ENCODE assay signal across 13 mouse cellular contexts in the genomic region with DNA sequence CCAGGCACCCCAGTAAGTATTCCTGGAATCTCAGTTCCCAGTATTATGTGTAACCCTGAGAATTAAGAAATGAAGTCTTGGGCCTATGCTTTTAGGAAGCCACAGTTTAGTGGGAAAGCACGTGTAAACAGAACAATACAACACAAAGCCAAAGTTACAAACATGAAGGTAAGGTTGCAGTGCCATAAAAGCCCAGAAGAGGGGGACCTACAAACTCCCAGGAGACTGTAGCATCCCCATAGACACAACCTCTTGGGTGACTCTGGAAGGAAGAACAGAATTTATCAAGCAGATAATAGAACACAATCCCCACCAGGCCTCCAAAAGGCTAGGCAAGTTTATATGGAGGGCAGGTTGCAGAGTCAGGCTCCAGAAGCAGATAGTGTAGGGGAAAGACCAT. TPM values are rescaled to one million over a fixed set of nuclear protein-coding genes. Genes with fewer than 3 reads are reported as not detected.
DNase-seq lines count a peak whose midpoint lies in the region; ATAC-seq and TF ChIP-seq lines count a peak whose summit lies in the region.
"Had no signal": no experiment of that assay in that cellular context is flagged by ENCODE, and none has a peak within 500 bp of the region (broad histone marks: within the 10 kb centered on the region; RNA-seq: fewer than 3 reads in every experiment).

No protein-coding gene starts in this region.

- peak; percentile 22 for DNase-seq in hindbrain, postnatal 0 days (ENCODE audit: low spot score)
- no peak for DNase-seq in hindbrain, embryonic 10.5 days (ENCODE audit: low spot score)
- peak; percentile 9 for DNase-seq in lung, postnatal 14 days
- DNase-seq in lung, adult 18-20 months: no peak
- DNase-seq in R1 (ENCODE audit: low read depth, low spot score): peak; percentile 44
- DNase-seq in stomach, postnatal 0 days (ENCODE audit: low spot score): no peak
- DNase-seq in cerebellum, adult 8-10 months: no peak
- no peak for DNase-seq in MN1 (ENCODE audit: low spot score)
- DNase-seq: cerebellum, adult 18-20 months; gastrocnemius, postnatal 25 days had no signal

- H3K4me2 ChIP-seq in hindbrain, postnatal 0 days (ENCODE audit: low read depth, low read length): no peak overlapping the region
- no peak overlapping the region for H3K4me2 ChIP-seq in stomach, postnatal 0 days (replicated peaks; ENCODE audit: low read depth)
- H3K4me2 ChIP-seq: hindbrain, embryonic 13.5 days; neural tube, embryonic 15.5 days had no signal

- H3K4me1 ChIP-seq in hindbrain, postnatal 0 days (ENCODE audit: insufficient read depth, low read length): no peaks in the 10 kb centered on the region
- H3K4me1 ChIP-seq in hindbrain, embryonic 10.5 days (replicated peaks): no peaks in the 10 kb centered on the region
- no peaks in the 10 kb centered on the region for H3K4me1 ChIP-seq in stomach, postnatal 0 days (replicated peaks; ENCODE audit: control insufficient read depth, insufficient read depth)
- H3K4me1 ChIP-seq: hindbrain, embryonic 13.5 days; neural tube, embryonic 15.5 days had no signal

- no peaks in the 10 kb centered on the region for H3K36me3 ChIP-seq in hindbrain, postnatal 0 days (ENCODE audit: insufficient read depth, low read length)
- H3K36me3 ChIP-seq in hindbrain, embryonic 10.5 days: peaks cover 6% of the 10 kb centered on the region
- H3K36me3 ChIP-seq in stomach, postnatal 0 days (ENCODE audit: control insufficient read depth, insufficient read depth, low read length): no peaks in the 10 kb centered on the region
- H3K36me3 ChIP-seq: neural tube, embryonic 15.5 days had no signal

- H3K4me3 ChIP-seq in hindbrain, postnatal 0 days (ENCODE audit: low read length): no peak overlapping the region
- H3K4me3 ChIP-seq in hindbrain, embryonic 10.5 days: no peak overlapping the region
- H3K4me3 ChIP-seq in stomach, postnatal 0 days (ENCODE audit: low read depth, low read length): no peak overlapping the region
- H3K4me3 ChIP-seq: hindbrain, embryonic 13.5 days; megakaryocyte, embryonic 14.5 days; neural tube, embryonic 15.5 days had no signal

- no peaks in the 10 kb centered on the region for H3K27me3 ChIP-seq in hindbrain, postnatal 0 days (ENCODE audit: insufficient read depth, low read length)
- no peaks in the 10 kb centered on the region for H3K27me3 ChIP-seq in hindbrain, embryonic 10.5 days (ENCODE audit: insufficient read depth, poor library complexity, severe bottlenecking)
- H3K27me3 ChIP-seq in stomach, postnatal 0 days (ENCODE audit: control insufficient read depth, insufficient read depth, low read length): no peaks in the 10 kb centered on the region
- H3K27me3 ChIP-seq: hindbrain, embryonic 13.5 days; neural tube, embryonic 15.5 days had no signal

- WGBS in hindbrain, postnatal 0 days: 37% methylated on average over 1 of the region's 1 CpGs
- 45% methylated on average over 1 of the region's 1 CpGs for WGBS in hindbrain, embryonic 10.5 days
- WGBS in stomach, postnatal 0 days: 52% methylated on average over 1 of the region's 1 CpGs

- TF ChIP-seq EP300 in stomach, postnatal 0 days (optimal IDR thresholded peaks at IDR 0.05): no peak

- H3K27ac ChIP-seq in hindbrain, postnatal 0 days: no peak overlapping the region
- no peak overlapping the region for H3K27ac ChIP-seq in hindbrain, embryonic 10.5 days
- H3K27ac ChIP-seq in stomach, postnatal 0 days (replicated peaks): no peak overlapping the region
- H3K27ac ChIP-seq: hindbrain, embryonic 13.5 days; neural tube, embryonic 15.5 days had no signal

- H3K9me3 ChIP-seq in hindbrain, postnatal 0 days (ENCODE audit: low read length): no peaks in the 10 kb centered on the region
- no peaks in the 10 kb centered on the region for H3K9me3 ChIP-seq in hindbrain, embryonic 10.5 days
- no peaks in the 10 kb centered on the region for H3K9me3 ChIP-seq in stomach, postnatal 0 days (ENCODE audit: control insufficient read depth, low read length)
- H3K9me3 ChIP-seq: hindbrain, embryonic 13.5 days; megakaryocyte, embryonic 14.5 days; neural tube, embryonic 15.5 days had no signal

- H3K9ac ChIP-seq in hindbrain, postnatal 0 days (replicated peaks; ENCODE audit: low read length): no peak overlapping the region
- no peak overlapping the region for H3K9ac ChIP-seq in stomach, postnatal 0 days (ENCODE audit: low read length)
- H3K9ac ChIP-seq: hindbrain, embryonic 13.5 days; neural tube, embryonic 15.5 days had no signal

- ATAC-seq in hindbrain, postnatal 0 days: no peak
- no peak for ATAC-seq in stomach, postnatal 0 days (ENCODE audit: low FRiP score, low TSS enrichment)

- peak; percentile 52 for TF ChIP-seq CTCF in hindbrain, postnatal 0 days (IDR thresholded peaks at IDR 0.05; ENCODE audit: low read depth)
- peak; percentile 66 for TF ChIP-seq CTCF in stomach, postnatal 0 days (IDR thresholded peaks at IDR 0.05; ENCODE audit: low read depth)

RNA-seq across cellular contexts. Expression of a gene that starts 27.9 kb away (rescaled TPM):
- 12.8 and 15.0 TPM in 2 replicates for total RNA-seq in hindbrain, postnatal 0 days (2014; rRNA removed)
- polyA plus RNA-seq in hindbrain, postnatal 0 days (2015; fragmentation: Nextera tagmentation; extraction: Ambion mirVana): 15.3 and 15.4 TPM in 2 replicates
- 3.0 and 4.7 TPM in 2 replicates for polyA plus RNA-seq in hindbrain, embryonic 10.5 days (2016; fragmentation: Nextera tagmentation; extraction: Ambion mirVana)
- polyA plus RNA-seq in stomach, postnatal 0 days (2015; fragmentation: Nextera tagmentation; extraction: Ambion mirVana): 0.79 and 0.94 TPM in 2 replicates

RNA-seq across cellular contexts. Expression of a gene that starts 56.7 kb away (rescaled TPM):
- 20.5 and 26.8 TPM in 2 replicates for total RNA-seq in hindbrain, postnatal 0 days (2014; rRNA removed)
- polyA plus RNA-seq in hindbrain, postnatal 0 days (2015; fragmentation: Nextera tagmentation; extraction: Ambion mirVana): 20.5 and 21.5 TPM in 2 replicates
- polyA plus RNA-seq in hindbrain, embryonic 10.5 days (2016; fragmentation: Nextera tagmentation; extraction: Ambion mirVana): 25.1 and 31.5 TPM in 2 replicates
- polyA plus RNA-seq in stomach, postnatal 0 days (2015; fragmentation: Nextera tagmentation; extraction: Ambion mirVana): 14.6 and 15.1 TPM in 2 replicates

RNA-seq across cellular contexts. Expression of a gene that starts 56.9 kb away (rescaled TPM):
- 28.5 and 31.2 TPM in 2 replicates for total RNA-seq in hindbrain, postnatal 0 days (2014; rRNA removed)
- 134 and 140 TPM in 2 replicates for polyA plus RNA-seq in hindbrain, postnatal 0 days (2015; fragmentation: Nextera tagmentation; extraction: Ambion mirVana)
- polyA plus RNA-seq in hindbrain, embryonic 10.5 days (2016; fragmentation: Nextera tagmentation; extraction: Ambion mirVana): 133 TPM in 2 replicates
- polyA plus RNA-seq in stomach, postnatal 0 days (2015; fragmentation: Nextera tagmentation; extraction: Ambion mirVana): 128 and 139 TPM in 2 replicates

Comparison
In these comparisons a context has a peak if more than half of its experiments do, and no peak if none do; other contexts are left out.
1. DNase-seq: peak in hindbrain, postnatal 0 days (single experiment), lung, postnatal 14 days (single experiment) and R1 (single experiment); none in hindbrain, embryonic 10.5 days (single experiment), lung, adult 18-20 months (0 of 2), stomach, postnatal 0 days (single experiment), cerebellum, adult 8-10 months (single experiment) and MN1 (single experiment).